Mouse (Mus musculus) liver, embryonic 16.5 days (tissue): ENCODE results near the gene Rfpl4. TPM values are rescaled to one million over a fixed set of nuclear protein-coding genes. Genes with fewer than 3 reads are reported as not detected.
"Not testable (repeated sequence)": the region's sequence is repeated elsewhere in the genome, so short reads cannot be mapped to it uniquely, and the experiment has no call there.

ENCODE experiments used
- ATAC-seq: fragments of 200-750 bp; cut with Nextera tagmentation; 2 replicates; pipeline ENCODE4 v1.8.0; 2017; ENCODE audit warnings: low read depth, mild to moderate bottlenecking, moderate number of reproducible peaks, moderate library complexity
- H3K27ac ChIP-seq: fragments of 300-500 bp; sonication (generic); 2 replicates; pipeline ENCODE4 v1.5.1; 2014; ENCODE audit warnings: mild to moderate bottlenecking, low read length
- H3K27me3 ChIP-seq: fragments of 300-500 bp; sonication (generic); 2 replicates; pipeline ENCODE4 v1.6.1; 2014; ENCODE audit warnings: low read depth, low read length, mixed read lengths; ENCODE audit not compliant: control insufficient read depth, insufficient read depth
- H3K36me3 ChIP-seq: fragments of 300-500 bp; sonication (generic); 2 replicates; pipeline ENCODE4 v1.6.1; 2014; ENCODE audit warnings: mild to moderate bottlenecking; ENCODE audit not compliant: control insufficient read depth, insufficient read depth
- H3K4me1 ChIP-seq: fragments of 300-500 bp; sonication (generic); 2 replicates; pipeline ENCODE4 v1.6.1; 2014; ENCODE audit warnings: low read depth, low read length, mixed read lengths; ENCODE audit not compliant: control insufficient read depth
- H3K4me2 ChIP-seq: fragments of 300-500 bp; sonication (generic); 2 replicates; pipeline ENCODE4 v1.6.1; 2014; ENCODE audit warnings: low read depth, low read length, mixed read lengths
- H3K4me3 ChIP-seq: fragments of 300-500 bp; sonication (generic); 2 replicates; pipeline ENCODE4 v1.5.1; 2014; ENCODE audit warnings: low read depth, mild to moderate bottlenecking, low read length
- H3K9ac ChIP-seq: fragments of 300-500 bp; sonication (generic); 2 replicates; pipeline ENCODE4 v1.6.1; 2014; ENCODE audit warnings: low read depth, low read length
- H3K9me3 ChIP-seq: fragments of 300-500 bp; sonication (generic); replicated peaks from 2 replicates; pipeline ENCODE4 v1.6.1; 2016; ENCODE audit warnings: low read length; ENCODE audit not compliant: control insufficient read depth
- WGBS: fragments of 180-500 bp; shearing (Covaris S2); extraction: QIAGEN DNeasy Blood & Tissue Kit; methylation state at CpG from one replicate; pipeline ENCODE4 v1.1.7; 2014; ENCODE audit not compliant: insufficient replicate concordance; 5-methylcytosine and 5-hydroxymethylcytosine counted together
- polyA plus RNA-seq: library from polyadenylated mRNA; unstranded; fragments of >200 nt; fragmentation: Nextera tagmentation; extraction: Ambion mirVana; gene quantifications from 2 replicates; pipeline ENCODE4 v1.2.1, GENCODE M21; 2015

Gene Rfpl4
- polyA plus RNA-seq, 1 experiment from 2014 or later = not detected

DNA sequence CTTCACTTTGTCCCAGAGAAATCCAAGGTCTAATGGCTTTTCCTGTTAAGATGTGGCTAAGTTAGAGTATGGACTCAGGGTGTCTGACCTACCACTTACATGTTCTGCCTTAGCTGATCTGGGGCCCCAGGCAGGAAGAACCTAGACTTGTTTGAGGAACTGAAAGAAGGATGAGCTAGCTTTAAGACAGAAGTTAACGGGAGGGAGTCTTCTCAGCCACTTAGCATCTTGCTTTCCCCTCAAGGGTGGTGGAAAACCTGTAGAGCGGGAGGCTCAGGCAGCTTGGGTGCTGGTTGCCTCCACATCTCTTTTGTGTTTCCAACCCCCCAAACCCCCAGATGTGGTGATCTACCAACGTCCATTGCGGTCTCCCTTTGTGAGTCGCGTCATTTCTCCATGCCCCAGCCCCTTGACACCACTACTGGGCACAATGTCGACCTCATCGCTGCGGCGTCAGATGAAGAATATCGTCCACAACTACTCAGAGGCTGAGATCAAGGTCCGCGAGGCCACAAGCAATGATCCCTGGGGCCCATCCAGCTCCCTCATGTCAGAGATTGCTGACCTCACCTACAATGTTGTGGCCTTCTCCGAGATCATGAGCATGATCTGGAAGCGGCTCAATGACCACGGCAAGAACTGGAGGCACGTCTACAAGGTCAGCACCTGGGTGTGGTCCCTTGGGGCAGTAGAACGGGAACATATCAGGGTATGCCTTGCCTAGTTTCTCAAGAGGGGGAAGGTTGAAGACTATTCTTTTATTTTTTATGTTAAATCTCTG is 33.2 kb downstream of the Rfpl4 start:
- WGBS = 76% methylated on average over 18 of the region's 18 CpGs
- ATAC-seq = no peak
- H3K27ac ChIP-seq = peak overlapping the region; percentile 55; the same call in 1 of the 2 replicates
- no peaks in the 10 kb centered on the region for H3K9me3 ChIP-seq
- peaks cover 41% of the 10 kb centered on the region for H3K4me1 ChIP-seq
- H3K36me3 ChIP-seq = peaks cover 33% of the 10 kb centered on the region
- no peaks in the 10 kb centered on the region for H3K27me3 ChIP-seq
- H3K9ac ChIP-seq = no peak overlapping the region
- 0 out of 2 replicates have a peak overlapping the region, but pooled peaks have one; percentile 4 for H3K4me3 ChIP-seq
- H3K4me2 ChIP-seq = no peak overlapping the region; the same call in none of the 2 replicates

DNA sequence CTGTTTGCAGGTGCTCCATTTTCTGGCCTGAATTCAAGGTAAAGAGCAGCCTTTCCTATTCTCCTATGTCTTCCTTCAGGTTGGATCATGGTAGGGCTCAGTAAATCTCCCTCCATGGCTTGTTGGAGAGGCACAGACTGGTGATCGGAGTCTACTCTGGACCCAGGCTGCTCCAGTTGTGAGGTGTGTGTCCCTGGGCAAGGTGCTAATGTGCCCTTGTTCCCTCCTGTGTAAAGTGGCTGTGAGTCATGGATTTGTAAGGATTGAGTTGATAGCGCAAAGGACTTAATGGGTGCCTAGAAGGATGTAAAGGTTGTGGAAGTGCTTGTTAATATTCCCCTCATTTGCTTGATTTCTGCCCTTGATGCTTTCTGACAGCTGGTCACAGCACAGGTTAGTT is 34.8 kb downstream of the Rfpl4 start:
- Histone ChIP-seq H3K4me3 (peak overlapping the region; percentile 98), H3K4me2 (peak overlapping the region; percentile 68), H3K27me3 (no peaks in the 10 kb centered on the region), H3K9me3 (no peaks in the 10 kb centered on the region), H3K36me3 (peaks cover 36% of the 10 kb centered on the region), H3K27ac (peak overlapping the region; percentile 95), H3K9ac (peak overlapping the region; percentile 98), H3K4me1 (peaks cover 40% of the 10 kb centered on the region)
- WGBS = 81% methylated on average over 2 of the region's 2 CpGs
- ATAC-seq = no peak

DNA sequence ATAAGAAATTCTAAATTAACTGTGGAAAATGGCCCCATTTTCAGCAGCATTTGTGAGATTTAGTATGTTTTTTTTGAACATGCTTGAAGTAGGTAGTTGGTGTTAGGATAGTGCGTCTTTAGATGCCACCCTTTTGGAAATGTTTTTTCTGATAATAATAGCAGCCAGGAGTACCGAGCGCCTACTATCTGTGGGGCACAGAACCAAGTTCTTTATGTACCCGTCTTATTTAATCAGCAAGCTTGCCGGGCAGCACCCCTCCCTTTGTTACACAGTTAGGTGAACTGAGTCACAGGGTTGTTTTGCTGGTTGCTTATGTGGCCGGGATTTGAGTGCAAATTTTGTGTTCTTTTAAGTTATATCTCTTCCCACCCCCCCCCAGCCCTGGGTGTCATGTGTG is 35.5 kb downstream of the Rfpl4 start:
- H3K4me1 ChIP-seq = peaks cover 45% of the 10 kb centered on the region
- H3K36me3 ChIP-seq = peaks cover 37% of the 10 kb centered on the region
- no peaks in the 10 kb centered on the region for H3K27me3 ChIP-seq
- H3K9me3 ChIP-seq = no peaks in the 10 kb centered on the region
- ATAC-seq = peak; percentile 51
- H3K27ac ChIP-seq = peak overlapping the region; percentile 95
- 11% methylated on average over 6 of the region's 6 CpGs for WGBS
- peak overlapping the region; percentile 98 for H3K9ac ChIP-seq
- peak overlapping the region; percentile 98 for H3K4me3 ChIP-seq
- peak overlapping the region; percentile 68 for H3K4me2 ChIP-seq

DNA sequence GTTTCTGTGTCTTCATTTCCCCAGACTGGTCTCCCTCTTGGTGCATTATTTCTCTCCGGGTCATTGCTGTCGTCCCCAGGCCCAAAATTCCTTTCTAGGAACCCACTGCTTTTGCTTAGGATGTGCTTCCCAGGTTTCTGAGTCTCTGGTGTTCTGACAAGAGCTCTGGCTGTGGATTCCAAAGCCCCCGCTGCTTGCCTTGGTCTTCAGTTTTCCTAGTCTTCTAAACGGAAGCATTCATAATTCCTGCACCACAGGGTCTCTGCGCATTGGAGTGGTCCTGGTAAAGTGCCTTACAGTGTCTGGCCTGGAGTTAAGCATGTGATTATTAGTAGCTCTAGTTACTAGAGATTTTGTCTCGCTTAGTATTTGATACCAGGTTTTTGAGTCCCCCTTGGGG is 35.9 kb downstream of the Rfpl4 start:
- H3K4me1 ChIP-seq = peaks cover 48% of the 10 kb centered on the region
- peak overlapping the region; percentile 98 for H3K4me3 ChIP-seq
- peak overlapping the region; percentile 98 for H3K9ac ChIP-seq
- peak overlapping the region; percentile 68 for H3K4me2 ChIP-seq
- no peaks in the 10 kb centered on the region for H3K27me3 ChIP-seq
- ATAC-seq = no peak
- no peaks in the 10 kb centered on the region for H3K9me3 ChIP-seq
- peaks cover 41% of the 10 kb centered on the region for H3K36me3 ChIP-seq
- WGBS = 7% methylated on average over 6 of the region's 6 CpGs
- H3K27ac ChIP-seq = peak overlapping the region; percentile 95

DNA sequence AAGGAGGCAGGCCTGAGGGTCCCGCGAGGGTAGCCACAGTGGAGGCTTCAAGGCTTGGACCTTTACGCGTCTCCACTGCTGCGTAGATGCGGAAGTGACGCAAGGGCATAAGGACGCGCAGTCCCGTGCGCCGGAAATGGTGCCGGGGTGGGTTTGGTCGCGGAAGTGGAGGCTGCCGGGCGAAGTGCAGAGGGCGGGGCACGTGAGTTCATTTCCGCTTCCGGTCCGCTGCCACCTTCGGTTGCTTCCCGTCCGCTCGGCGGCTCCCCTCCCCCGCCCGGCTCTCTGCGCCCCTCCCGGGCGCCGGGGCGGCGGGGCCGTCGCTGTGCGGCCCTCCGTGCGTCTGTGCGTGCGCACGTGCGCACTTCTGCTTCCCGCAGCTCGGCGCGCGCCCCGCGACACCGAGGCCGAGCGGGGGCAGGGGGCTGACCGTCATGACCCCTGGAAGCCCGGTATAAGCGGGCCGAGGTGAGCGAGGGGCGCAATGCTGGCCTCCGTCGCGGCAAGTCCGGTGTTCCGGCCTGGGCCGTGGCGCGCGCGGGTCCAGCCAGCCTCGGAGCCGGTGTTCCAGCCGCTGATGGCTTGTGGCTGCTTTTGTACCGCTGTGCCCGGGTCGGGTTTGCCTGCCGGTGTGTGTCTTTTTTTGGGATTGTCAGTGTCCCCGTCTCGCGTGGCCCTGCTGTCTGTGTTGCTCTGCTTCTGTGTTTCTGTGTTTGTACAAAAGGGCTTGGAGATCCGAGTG is 36.6 kb downstream of the Rfpl4 start, which contains the start of gene Epn1:
Gene Epn1, plus strand, starts transcription at position 226 of the 742 bp plus-strand sequence.
- peaks cover 41% of the 10 kb centered on the region for H3K36me3 ChIP-seq
- under 1% methylated on average over 75 of the region's 81 CpGs for WGBS
- peak within 1 kb of the TSS; percentile 98 for H3K9ac ChIP-seq
- ATAC-seq = peak; percentile 90
- peaks cover 47% of the 10 kb centered on the region for H3K4me1 ChIP-seq
- no peaks in the 10 kb centered on the region for H3K9me3 ChIP-seq
- peak within 1 kb of the TSS; percentile 95 for H3K27ac ChIP-seq
- no peaks in the 10 kb centered on the region for H3K27me3 ChIP-seq
- peak within 1 kb of the TSS; percentile 68 for H3K4me2 ChIP-seq
- H3K4me3 ChIP-seq = peak within 1 kb of the TSS; percentile 98

DNA sequence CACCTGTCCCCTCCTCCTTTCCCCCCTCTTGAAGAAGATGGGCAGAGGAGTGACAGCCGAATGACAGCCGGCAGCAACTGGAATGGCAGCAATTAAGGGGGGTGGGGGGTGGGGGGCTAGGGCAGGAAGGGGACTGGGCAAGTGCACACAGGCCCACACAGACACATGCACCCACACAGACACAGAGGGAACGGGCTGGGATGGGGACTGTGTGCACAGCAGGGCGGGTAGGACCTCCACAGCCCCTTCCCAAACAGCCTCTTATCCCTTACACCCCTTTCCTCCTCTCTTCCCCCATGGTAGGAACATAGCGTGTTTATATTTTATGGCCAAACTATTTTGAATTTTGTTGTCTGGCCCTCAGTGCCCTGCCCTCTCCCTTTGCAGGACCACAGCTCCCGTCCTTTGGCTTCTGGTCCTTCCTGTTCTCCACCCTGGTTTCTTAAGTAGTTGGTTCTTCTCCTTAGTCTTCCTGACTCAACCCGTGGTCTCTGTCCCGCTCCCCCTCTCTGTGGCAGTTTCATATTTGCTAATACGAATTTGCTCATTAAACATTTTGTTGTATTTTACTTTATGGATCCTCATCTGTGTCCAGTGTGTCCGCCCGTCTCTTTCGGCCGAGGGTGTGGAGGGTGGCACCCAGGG is 37.3 kb downstream of the Rfpl4 start:
- peaks cover 41% of the 10 kb centered on the region for H3K36me3 ChIP-seq
- peak overlapping the region; percentile 43 for H3K9ac ChIP-seq
- H3K9me3 ChIP-seq, H3K27me3 ChIP-seq, ATAC-seq: not testable (repeated sequence)
- H3K4me3 ChIP-seq = peak overlapping the region; percentile 98
- peak overlapping the region; percentile 95 for H3K27ac ChIP-seq
- peaks cover 47% of the 10 kb centered on the region for H3K4me1 ChIP-seq
- WGBS = 36% methylated on average over 9 of the region's 13 CpGs
- H3K4me2 ChIP-seq = peak overlapping the region; percentile 68

DNA sequence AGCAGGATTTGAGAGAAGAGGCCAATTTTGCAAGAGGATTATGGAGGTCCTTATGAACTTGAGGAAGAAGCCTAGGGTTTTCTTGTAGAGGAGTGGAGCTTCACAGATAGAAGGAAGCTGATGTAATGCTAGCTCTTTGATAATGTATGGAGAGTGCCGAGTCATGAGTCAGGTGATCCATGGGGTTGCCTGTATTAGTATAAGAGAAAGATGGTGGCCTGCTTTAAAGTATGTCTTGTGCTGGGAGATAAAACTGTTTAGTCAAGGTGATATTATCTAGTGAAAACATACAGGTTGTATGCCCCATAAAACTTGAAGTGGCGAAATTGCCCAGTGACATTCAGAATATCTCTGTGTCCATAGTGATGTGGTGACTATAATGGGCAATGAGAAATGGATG is 39.8 kb downstream of the Rfpl4 start:
- H3K27ac ChIP-seq = peak overlapping the region; percentile 63
- H3K36me3 ChIP-seq = peaks cover 46% of the 10 kb centered on the region
- ATAC-seq = peak; percentile 16; the same call in 1 of the 2 replicates
- peaks cover 55% of the 10 kb centered on the region for H3K4me1 ChIP-seq
- 41% methylated on average over 2 of the region's 2 CpGs for WGBS
- H3K9me3 ChIP-seq = no peaks in the 10 kb centered on the region
- no peak overlapping the region for H3K4me3 ChIP-seq
- H3K4me2 ChIP-seq = no peak overlapping the region
- H3K9ac ChIP-seq = no peak overlapping the region
- H3K27me3 ChIP-seq = no peaks in the 10 kb centered on the region

DNA sequence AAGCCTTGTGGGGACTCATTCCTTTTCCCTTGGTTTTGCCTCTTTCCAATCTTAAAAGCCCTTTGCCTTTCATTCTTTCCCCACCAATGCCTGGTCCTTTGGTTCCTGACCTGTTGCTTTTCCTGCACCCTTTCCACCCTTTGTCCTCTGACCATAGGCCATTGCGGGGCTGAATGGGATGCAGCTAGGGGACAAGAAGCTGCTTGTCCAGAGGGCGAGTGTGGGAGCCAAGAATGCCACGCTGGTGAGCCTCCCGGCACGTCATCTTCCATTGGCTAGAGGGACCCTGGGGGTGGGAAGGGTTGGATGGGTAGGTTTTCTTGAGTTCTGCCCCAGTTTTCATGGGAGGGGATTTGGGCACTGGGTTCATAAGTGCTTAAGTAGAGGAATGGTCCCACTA is 41.8 kb downstream of the Rfpl4 start:
- peaks cover 63% of the 10 kb centered on the region for H3K36me3 ChIP-seq
- no peak overlapping the region for H3K27ac ChIP-seq

More for the DNA sequence above, 41.8 kb downstream of the Rfpl4 start:
- no peak overlapping the region for H3K4me3 ChIP-seq
- H3K4me2 ChIP-seq = no peak overlapping the region
- H3K4me1 ChIP-seq = peaks cover 51% of the 10 kb centered on the region
- H3K9me3 ChIP-seq = no peaks in the 10 kb centered on the region
- 89% methylated on average over 5 of the region's 5 CpGs for WGBS
- no peak overlapping the region for H3K9ac ChIP-seq
- H3K27me3 ChIP-seq = no peaks in the 10 kb centered on the region
- no peak for ATAC-seq
